Mouse (Mus musculus): ENCODE results near the gene Ptgs2.

Gene Ptgs2

DNA sequence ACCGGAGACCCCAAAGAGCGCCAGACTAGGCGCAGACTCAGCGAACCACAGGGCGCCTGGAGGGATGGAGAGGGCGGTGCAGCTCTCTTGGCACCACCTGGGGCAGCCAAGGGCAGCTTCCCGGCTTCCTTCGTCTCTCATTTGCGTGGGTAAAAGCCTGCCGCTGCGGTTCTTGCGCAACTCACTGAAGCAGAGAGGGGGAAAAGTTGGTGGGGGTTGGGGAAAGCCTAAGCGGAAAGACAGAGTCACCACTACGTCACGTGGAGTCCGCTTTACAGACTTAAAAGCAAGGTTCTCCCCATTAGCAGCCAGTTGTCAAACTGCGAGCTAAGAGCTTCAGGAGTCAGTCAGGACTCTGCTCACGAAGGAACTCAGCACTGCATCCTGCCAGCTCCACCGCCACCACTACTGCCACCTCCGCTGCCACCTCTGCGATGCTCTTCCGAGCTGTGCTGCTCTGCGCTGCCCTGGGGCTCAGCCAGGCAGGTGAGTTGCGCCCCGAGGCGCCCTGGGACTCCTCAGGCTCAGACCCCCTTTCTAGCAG, at the start of gene Ptgs2:
Gene Ptgs2 (plus strand): TSS at position 242 of the 544 bp plus-strand sequence.
- no peak for DNase-seq (ENCODE audit: low read depth, low spot score)

DNA sequence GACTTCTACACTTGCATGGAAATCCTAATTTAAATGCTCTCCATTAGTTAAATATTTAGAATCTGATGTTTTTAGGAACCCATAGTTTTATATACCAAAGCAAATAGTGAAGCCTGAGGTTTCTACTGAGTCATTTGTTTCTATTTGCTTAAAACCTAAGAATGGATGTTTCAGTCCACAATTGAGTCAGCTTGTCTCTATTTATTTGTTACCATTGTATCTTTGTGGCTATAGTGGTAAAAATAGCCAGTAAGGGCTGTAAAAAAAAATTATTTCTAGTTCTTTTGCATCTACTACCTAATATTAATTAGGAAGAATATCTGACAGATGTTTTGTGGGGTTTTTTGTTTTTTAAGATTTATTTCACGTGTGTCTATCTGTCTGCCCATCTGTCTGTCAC, 49.6 kb upstream of the Ptgs2 start:
- DNase-seq (ENCODE audit: low read depth, low spot score) = no peak

DNA sequence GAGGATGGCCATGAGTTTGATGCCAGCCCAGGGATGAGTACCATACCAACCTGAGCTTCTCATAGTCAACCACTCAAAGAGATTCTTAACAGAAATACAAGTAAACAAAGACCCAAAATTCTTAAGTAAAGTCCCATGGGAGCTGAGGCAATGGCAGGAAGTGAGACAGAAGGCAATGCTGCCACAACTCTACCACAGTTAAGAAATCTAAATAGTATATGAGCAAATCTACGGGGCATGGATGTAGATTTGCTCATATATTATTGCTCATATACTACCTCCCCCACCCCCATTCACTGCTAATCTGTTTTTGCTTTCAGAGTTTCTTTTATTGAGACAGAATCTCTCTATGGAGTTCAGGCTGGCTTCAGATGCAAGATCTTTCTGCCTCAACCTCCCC, 34.1 kb upstream of the Ptgs2 start:
- no peak for DNase-seq (ENCODE audit: low read depth, low spot score)

DNA sequence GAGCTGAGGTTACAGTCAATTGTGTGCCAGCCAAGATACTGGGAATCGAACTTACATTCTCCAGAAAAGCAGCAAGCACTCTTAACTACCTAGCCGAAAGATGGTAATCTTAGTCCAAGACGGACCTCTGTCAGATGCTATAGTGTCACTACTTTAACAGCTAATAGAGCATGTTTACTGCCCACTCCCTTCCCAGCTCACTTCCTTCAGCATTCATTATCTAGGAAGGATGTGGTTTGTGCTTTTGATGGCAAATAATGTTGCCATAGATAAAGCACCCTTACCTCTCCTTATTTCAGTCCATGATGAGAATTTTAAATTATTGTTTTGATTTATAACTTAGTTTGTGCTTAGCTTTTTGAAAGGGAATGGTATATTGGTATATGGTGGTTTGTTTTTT, 27.0 kb upstream of the Ptgs2 start:
- no peak for DNase-seq (ENCODE audit: low read depth, low spot score)

DNA sequence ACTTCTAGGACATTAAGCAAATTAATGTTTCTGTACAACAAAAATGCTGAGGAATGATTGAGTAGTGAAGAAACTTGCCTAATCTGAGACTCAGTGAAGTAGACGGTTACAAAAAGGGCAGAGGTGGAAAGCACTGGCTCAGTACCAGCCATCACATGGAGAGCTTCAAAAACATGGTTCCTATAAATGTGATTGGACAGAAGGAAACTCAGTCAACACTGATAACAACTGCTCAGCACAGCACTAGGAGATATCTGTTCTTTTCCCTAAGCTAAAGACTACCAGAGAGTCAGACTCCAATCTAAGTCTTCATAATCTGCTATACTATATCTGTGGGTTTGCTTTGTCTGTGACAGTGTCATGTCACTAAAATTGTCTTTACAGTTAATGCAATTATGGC, 25.2 kb upstream of the Ptgs2 start:
- no peak for DNase-seq (ENCODE audit: low read depth, low spot score)

DNA sequence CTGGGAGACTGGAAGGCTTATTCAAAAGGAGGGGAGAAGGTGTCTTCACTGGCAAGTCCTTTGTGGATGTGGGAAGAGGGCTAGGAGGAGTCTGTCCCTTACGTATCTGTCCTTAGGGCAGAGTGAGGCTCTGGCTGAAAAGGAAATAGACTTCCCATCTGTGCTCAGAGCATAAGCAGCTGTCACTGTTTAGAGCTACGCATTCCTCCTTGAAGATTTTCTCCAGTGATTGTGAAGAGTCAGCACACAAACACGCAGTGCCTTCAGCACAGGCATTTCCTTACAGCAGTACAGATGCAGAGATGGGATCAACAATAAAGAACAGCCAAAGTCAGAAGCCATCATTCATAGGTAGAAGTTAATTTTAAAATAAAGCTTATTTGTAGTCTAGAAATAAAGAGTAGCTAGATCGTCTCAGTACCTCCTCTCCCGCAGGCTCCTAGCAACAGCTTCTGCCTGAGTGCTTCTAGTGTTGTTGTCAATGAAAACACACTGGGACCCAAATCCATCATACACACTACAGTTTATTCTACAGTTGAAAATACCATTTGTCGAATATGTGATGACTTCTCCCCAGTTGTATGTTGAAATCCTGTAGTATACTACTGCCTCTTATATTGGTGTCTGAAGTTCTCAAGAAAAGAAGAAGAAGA, 10.7 kb upstream of the Ptgs2 start:
- no peak for DNase-seq (ENCODE audit: low read depth, low spot score)

DNA sequence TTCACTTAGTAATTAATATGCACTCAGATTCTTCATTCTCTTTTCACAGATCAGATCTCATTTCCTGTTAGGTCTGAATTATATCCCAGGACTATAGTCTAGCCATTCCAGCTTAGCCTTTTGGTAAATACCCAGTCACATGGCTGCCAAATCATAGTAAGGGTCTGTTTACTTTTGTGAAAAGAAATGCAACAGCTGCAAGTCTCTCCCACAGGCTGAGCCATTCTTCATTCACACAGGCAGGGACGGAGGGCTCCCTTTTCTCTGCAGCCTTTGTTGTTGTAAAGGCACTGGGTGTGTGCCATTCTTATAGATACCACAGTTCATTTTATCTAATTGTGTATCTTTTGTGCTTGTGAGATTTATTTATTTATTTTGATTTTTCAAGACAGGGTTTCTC, 9.6 kb upstream of the Ptgs2 start:
- DNase-seq (ENCODE audit: low read depth, low spot score) = no peak

DNA sequence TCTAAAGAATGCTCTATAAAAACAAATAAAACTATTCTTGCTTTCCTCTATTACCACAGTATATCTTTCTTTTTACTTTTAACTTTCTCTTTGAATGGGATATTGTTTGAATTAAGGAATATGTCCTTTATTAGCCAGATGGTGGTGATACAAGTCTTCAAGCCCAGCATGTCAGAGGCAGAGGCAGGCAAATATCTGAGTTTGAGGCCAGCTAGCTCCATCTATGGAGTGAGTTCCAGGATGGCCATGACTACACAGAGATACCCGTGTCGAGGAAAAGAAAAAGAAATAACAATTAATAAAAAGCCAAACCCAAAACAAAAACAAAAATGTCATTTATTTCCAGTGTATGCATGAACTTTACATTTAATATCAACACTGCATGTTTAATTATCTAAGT, 2.8 kb upstream of the Ptgs2 start:
- no peak for DNase-seq (ENCODE audit: low read depth, low spot score)

DNA sequence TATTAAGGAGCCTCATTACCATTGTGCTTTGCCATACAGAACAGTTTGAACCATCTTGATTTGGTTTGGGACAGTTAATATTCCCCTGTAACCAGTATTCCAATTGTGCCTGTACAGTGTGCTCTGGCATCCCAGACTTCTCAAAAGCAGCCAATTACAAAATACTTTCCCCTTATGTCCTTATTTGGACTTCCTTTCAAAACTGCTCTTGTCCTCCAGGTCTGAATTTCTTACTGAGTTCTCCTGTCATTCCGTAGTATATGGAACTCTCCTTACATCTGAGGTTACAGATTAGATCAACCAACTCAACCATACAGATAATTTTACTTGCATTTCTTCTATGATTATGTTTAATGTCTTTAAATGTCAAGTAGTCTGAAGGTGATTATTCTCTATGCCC, 2.1 kb upstream of the Ptgs2 start:
- DNase-seq (ENCODE audit: low read depth, low spot score) = no peak

DNA sequence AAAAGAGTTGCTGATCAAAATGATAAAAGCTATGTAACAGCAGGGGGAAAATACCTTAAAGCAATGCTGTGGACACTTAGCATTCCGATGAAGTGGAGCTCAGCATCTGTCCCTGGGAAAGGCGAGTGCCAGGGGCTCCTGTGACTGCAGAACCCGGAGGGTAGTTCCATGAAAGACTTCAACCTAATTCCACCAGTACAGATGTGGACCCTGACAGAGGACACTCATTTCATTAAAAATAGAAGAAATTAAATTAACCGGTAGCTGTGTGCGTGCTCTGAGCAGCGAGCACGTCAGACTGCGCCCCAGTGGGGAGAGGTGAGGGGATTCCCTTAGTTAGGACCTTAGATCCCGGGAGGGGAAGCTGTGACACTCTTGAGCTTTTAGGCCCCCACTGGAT, 457 bp upstream of the Ptgs2 start:
- no peak for DNase-seq (ENCODE audit: low read depth, low spot score)

DNA sequence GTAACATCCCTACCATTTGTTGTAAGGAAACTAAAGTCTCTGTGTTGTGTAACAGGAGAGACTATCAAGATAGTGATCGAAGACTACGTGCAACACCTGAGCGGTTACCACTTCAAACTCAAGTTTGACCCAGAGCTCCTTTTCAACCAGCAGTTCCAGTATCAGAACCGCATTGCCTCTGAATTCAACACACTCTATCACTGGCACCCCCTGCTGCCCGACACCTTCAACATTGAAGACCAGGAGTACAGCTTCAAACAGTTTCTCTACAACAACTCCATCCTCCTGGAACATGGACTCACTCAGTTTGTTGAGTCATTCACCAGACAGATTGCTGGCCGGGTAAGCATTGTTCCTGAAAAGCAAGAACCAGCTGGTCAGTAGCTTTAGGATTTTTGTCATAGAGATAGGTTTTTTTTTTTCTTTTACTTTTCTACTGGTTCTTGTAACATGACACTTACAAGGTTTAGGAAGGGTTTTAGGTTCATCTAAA, 4.4 kb downstream of the Ptgs2 start:
- no peak for DNase-seq (ENCODE audit: low read depth, low spot score)

DNA sequence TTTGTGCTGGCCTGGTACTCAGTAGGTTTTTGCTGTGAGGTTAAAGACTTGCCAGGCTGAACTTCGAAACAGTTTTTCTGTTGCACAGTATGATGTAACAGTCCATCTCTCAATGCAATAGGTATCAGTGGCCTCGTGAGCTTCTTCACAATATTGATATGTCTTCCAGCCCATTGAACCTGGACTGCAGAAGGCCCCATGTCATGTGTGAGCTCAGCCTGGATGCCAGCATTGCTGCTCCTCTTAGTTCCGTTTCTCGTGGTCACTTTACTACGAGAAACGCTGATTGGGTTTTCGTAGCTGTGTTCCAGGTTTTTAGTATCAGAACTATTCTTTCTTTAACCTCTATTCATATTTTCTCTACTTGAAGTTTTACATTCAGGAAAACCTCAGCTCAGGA, 6.9 kb downstream of the Ptgs2 start:
- DNase-seq (ENCODE audit: low read depth, low spot score) = no peak

DNA sequence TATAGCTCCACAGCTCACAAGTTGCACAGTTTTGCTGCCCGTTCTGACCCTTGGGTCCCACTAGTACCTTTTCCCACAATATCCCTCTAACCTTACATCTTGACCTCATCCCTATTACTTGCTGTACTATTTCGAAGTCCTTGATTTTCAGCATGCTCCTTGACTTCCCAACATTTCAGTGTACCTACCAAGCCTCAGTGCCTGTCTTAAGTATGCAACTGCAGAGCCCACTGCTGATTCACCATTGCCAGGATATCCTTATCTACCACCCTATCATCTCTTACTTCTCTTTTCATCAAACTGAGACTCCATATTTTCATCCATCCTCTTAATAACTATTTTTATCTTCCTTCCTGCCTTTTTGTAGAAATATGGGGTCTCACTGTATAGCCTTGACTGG, 9.8 kb downstream of the Ptgs2 start:
- no peak for DNase-seq (ENCODE audit: low read depth, low spot score)

DNA sequence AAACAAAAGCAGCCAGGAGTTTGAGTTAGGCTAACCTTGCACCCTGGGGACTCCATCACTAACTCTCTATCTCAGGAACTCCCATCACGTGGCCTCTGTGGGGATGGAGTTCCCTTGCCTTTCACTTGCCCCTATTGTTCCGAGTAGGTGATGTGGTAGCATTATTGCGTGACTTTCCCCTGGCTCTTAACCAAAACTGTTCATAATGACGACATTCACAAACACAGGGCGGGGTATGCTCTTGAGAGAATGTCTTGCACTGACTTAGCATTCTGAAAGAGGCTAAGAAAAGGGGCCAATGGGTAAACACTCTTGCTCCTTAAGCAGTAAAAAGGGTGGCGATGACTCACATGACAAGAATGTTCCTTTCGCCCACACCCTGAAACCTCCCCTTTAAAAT, 15.5 kb downstream of the Ptgs2 start:
- no peak for DNase-seq (ENCODE audit: low read depth, low spot score)

DNA sequence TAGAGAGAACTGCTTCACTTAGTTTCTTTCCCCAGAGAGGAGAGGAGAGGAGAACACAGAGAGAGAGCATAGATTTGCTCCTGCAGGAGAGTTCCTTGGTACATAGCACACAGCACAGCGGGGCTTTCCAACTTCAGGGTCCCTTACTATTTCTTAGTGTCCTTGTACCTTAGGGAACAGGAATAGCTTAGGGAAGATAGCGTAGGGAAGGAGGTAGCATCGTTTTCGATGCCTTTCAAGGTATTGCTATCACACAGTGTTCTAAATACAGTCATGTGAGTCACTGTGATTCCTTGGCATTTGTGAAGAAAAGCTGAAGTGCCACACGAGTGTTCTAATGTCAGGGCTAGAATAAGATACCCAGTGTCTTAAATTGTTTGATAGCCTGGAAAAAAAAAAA, 18.5 kb downstream of the Ptgs2 start:
- no peak for DNase-seq (ENCODE audit: low read depth, low spot score)

DNA sequence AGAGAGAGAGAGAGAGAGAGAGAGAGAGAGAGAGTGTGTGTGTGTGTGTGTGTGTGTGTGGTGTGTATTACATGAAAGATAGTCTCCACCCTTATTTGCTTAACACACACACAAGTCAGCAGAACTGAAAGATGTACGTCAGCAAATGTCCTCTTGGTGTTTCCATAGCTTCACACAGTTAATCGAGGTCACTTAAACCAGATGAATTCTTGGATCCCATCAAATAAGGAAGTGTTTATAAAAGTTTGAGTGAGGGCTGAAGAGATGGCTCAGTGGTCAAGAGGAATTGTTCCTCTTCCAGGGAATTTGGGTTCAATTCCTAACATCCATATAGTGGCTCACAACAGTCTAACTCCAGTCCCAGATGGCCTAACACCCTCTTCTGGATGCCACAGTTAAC, 25.7 kb downstream of the Ptgs2 start:
- no peak for DNase-seq (ENCODE audit: low read depth, low spot score)

DNA sequence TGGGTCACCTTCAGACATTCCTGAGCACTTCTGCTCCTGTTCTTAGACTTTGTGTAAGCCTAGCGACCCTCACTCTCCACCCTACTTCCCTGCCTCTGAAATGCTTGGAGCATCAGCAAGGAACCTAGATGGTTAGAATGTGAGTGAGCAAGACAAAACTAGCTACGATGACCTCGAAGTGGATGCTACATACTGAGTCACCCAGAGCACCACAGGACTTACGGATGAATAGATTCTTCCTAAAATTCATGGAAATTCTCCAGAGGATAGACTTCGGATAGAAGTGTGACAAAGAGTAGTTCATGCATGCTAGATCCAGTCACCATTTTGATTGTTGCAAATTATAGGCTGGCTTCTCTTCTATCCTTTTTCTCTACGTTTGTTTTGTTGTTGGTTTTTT, 30.2 kb downstream of the Ptgs2 start:
- DNase-seq (ENCODE audit: low read depth, low spot score) = no peak

DNA sequence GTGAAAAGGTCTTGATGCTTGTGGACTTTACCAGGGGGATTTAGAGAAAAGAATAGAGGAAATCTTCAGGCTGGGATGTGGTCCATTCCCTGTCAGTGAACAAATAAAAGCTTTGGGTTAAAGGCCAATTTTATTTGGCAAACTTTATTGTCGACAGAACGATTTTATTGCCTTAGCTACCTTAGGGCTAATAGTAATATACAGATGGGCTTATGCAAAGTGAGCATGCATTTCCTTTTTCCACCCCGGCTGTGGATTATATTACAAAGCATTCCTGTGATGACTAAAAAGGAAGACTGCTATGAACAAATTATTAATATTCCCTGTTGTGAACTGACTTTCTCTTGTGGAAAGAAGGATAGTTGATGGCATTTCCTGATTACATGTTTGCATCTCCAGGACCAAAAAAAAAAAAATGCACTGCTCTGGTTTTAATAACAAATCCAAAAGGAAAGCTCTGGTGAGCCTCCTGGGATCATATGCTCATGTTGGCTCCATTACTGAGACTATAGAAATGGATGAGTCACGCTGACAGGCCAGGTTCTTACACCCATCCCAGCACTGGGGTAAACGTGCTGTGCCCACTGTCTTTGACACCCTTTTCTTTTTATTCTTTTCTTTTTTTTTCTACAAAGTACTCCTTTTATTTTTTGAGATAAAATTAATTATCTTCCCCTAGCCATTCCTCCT, 30.9 kb downstream of the Ptgs2 start:
- DNase-seq (ENCODE audit: low read depth, low spot score) = no peak

DNA sequence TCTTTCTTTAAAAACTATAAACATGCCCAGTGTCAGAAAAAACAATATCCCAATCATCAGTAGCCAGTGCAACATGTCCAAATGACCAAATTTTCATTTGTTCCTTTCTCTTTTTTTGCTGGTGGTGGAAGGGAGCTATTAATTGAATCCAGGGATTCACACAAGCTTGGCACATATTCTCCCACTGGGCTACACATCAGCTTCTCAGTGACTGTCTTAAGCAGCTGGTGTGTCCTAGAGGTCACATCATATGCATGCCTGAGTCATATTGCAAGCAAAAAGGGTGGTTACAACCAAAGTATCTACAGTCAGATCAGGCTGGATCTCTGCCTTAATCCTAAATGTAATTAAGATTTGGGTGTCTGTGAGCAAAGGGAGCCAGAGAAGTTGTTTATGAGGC, 35.5 kb downstream of the Ptgs2 start:
- no peak for DNase-seq (ENCODE audit: low read depth, low spot score)

DNA sequence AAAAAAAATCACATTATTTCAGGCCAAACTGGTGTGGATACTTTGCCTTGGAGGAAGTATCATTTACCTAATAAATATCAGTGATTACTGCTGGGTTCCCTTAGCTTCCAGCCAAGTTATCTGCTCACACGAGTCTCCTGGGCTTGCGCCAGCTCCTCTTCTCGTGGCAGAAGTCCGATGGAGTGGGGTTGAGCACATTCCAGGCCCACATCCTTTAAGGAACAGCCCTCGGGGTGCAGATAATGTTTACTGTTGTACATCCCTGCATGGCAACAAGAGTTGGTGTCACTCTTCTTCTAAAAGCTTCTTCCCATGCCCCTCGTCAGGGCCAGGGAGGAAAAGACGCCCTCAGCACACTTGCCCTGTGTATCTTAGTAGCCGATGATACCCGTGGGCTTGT, 39.9 kb downstream of the Ptgs2 start:
- DNase-seq (ENCODE audit: low read depth, low spot score) = no peak

DNA sequence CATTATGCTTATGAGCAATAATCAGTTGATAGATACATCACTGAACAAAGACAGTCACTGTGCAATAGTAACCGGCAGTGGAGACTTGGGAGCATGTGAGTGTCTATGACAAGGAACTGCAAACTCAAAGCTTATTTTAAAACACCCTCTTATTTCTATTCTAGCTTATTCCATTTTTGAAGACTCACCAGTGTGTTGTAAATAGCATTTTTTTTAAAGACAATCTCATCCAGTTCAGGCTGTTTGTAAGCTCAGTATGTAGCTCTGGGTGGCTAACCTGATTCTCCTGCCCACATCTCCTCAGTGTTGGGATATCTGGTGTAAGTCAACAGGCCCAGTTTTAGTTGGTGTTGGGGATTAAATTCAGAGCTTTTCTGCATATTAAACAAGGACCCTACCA, 42.1 kb downstream of the Ptgs2 start:
- DNase-seq (ENCODE audit: low read depth, low spot score) = no peak

DNA sequence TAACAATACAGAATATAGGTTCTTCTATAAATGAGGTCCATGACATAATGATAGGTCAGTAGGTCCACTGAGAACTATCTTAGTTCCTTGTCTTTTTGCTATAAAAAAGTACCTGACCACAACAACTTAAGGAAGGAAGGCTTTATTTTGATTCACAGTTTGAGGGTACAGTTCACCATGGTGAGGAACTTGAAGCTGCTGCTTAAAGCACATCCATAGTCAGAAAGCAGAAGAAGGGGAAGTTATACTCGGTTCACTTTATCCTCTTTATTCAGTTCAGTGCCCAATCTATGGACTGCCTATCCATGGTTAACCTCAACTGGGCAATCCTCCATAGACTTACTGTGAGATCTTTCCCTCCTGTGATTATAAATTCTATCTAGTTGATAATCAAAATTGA, 43.7 kb downstream of the Ptgs2 start:
- no peak for DNase-seq (ENCODE audit: low read depth, low spot score)

DNA sequence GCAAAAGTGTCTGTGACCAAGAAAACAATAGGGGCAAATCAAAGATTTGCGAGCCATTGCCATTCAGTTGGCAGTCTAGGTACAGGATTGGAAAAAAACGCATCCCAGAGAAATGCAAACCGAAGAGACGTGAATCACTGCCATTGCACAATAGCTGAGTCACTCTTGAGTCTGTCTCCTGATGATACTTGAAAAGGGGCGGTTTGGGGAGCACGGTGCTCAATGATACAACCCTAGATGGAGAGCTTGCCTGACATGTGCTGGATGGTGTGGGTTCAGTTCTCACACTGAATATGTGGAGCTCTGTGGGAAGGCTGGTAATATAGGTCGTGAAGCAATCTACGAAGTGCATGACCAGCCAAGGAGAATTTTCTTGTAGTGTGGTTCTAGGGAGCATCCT, 45.2 kb downstream of the Ptgs2 start:
- DNase-seq (ENCODE audit: low read depth, low spot score) = no peak

Measured in brain, embryonic 18.5 days (tissue).